Mouse (Mus musculus) megakaryocyte, adult 5-6 weeks (primary cell): ENCODE results near the gene Tnr. TPM values are rescaled to one million over a fixed set of nuclear protein-coding genes. Genes with fewer than 3 reads are reported as not detected.

Experiments used
- ATAC-seq: 2 replicates; pipeline ENCODE4 v1.8.0; 2016; ENCODE audit warnings: mild to moderate bottlenecking, inconsistent platforms; ENCODE audit not compliant: poor library complexity, severe bottlenecking
- total RNA-seq, 2 experiments: library from RNA; stranded (forward) in 1 of 2; stranded (reverse) in 1 of 2; fragments of 153-499, 151-499 nt in 1 of 2; fragments of 221-1000, 200-1000 nt in 1 of 2; gene quantifications; 2 replicates each; pipeline versions ENCODE4 v1.2.3 to v1.2.4; 2015 to 2017

The Tnr gene
- total RNA-seq, 2 experiments from 2014 or later: not detected

- ATAC-seq: no peak
Measured at GRCm38 (mm10) chr1:159854261-159854660, 330.7 kb downstream of the Tnr start.

- no peak for ATAC-seq
Measured at GRCm38 (mm10) chr1:159861782-159862474, 338.4 kb downstream of the Tnr start.

- ATAC-seq: no peak
Measured at GRCm38 (mm10) chr1:159865696-159866095, 342.1 kb downstream of the Tnr start.

- no peak for ATAC-seq
Measured at GRCm38 (mm10) chr1:159869619-159870441, 346.3 kb downstream of the Tnr start.

- no peak for ATAC-seq
Measured at GRCm38 (mm10) chr1:159872866-159873265, 349.3 kb downstream of the Tnr start.

GRCm38 (mm10) chr1:159878681-159879080 is 355.1 kb downstream of the Tnr start:
- ATAC-seq: peak; percentile 39; the same call in 1 of the 2 replicates

- ATAC-seq: no peak
Measured at GRCm38 (mm10) chr1:159879866-159880265, 356.3 kb downstream of the Tnr start.

GRCm38 (mm10) chr1:159885476-159885875 is 361.9 kb downstream of the Tnr start:
- ATAC-seq: no peak

- ATAC-seq: no peak
Measured at GRCm38 (mm10) chr1:159888611-159889010, 365.0 kb downstream of the Tnr start.

GRCm38 (mm10) chr1:159889012-159889765 is 365.6 kb downstream of the Tnr start:
- peak; percentile 89 for ATAC-seq

- ATAC-seq: no peak
Measured at GRCm38 (mm10) chr1:159890524-159890923, 367.0 kb downstream of the Tnr start.

- ATAC-seq: no peak
Measured at GRCm38 (mm10) chr1:159895094-159895493, 371.5 kb downstream of the Tnr start.

- ATAC-seq: no peak
Measured at GRCm38 (mm10) chr1:159899991-159900390, 376.4 kb downstream of the Tnr start.

- no peak for ATAC-seq
Measured at GRCm38 (mm10) chr1:159900639-159901038, 377.1 kb downstream of the Tnr start.

GRCm38 (mm10) chr1:159901366-159902119 is 378.0 kb downstream of the Tnr start:
- ATAC-seq: no peak

- no peak for ATAC-seq
Measured at GRCm38 (mm10) chr1:159902120-159902497, 378.5 kb downstream of the Tnr start.

GRCm38 (mm10) chr1:159911006-159911405 is 387.4 kb downstream of the Tnr start:
- ATAC-seq: peak; percentile 96

GRCm38 (mm10) chr1:159914726-159915125 is 391.2 kb downstream of the Tnr start:
- no peak for ATAC-seq

GRCm38 (mm10) chr1:159920571-159920970 is 397.0 kb downstream of the Tnr start:
- no peak for ATAC-seq

- peak; percentile 86 for ATAC-seq
Measured at GRCm38 (mm10) chr1:159923010-159923409, 399.4 kb downstream of the Tnr start.

- ATAC-seq: no peak
Measured at GRCm38 (mm10) chr1:159924105-159924504, 400.5 kb downstream of the Tnr start.
